ENCODE assay signal across 8 mouse cellular contexts in the genomic region with DNA sequence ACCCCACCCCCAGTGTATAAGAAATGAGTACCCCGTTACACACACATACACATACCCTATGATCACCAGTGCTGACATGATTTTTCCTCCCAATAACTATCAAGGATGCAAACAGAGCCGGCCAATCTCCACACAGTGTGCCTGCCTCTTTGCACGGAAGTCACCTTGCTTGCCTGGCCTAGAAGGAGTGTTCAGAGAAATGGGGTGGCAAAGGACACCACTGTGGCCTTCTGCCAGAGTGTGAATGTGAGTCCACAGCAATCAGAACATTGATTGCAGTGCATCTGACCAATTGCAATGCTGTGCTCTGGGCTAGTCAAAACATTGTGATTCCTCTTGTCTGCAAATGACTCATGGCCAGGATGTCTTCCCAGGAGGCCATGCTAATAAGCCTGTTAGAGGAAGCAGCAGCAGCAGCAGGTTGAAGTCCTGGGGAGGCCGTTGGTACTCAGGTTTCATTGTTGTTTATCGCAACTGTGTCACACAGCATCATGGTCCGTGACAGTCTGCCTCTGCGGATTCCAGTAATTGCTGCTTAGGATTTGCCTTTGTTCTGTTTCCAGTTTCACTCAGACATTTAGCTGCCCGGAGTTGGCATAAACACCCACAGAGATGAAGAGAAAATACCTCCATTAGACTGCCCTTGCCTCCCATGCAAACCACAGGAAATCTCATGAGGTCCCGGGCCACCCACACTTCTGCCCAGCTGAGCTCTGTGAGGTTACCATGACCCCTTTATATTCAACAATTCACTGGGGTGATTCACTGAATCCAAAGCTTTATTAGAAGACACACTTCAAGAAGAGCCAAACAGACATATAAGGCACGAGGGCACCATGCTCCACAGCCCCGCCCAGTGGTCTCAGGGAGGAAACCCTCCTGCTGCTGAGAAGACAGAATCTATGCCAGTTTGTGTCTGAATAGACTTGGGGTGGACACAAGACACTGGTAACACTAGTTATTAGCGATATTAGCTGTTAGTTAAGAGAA. TPM values are rescaled to one million over a fixed set of nuclear protein-coding genes. Genes with fewer than 3 reads are reported as not detected.
DNase-seq lines count a peak whose midpoint lies in the region; ATAC-seq lines count a peak whose summit lies in the region.

No protein-coding gene starts in this region.

- H3K36me3 ChIP-seq in neural tube, embryonic 11.5 days (ENCODE audit: control insufficient read depth, insufficient read depth, low read length): no peaks in the 10 kb centered on the region
- H3K36me3 ChIP-seq in kidney, embryonic 15.5 days: no peaks in the 10 kb centered on the region

- 47% methylated on average over 12 of the region's 12 CpGs for WGBS in neural tube, embryonic 11.5 days
- WGBS in kidney, embryonic 15.5 days: 51% methylated on average over 12 of the region's 12 CpGs

- peak; percentile 24 for DNase-seq in neural tube, embryonic 11.5 days (ENCODE audit: low spot score)
- no peak for DNase-seq in neural tube, embryonic 10.5 days (ENCODE audit: extremely low spot score, low spot score)
- DNase-seq in embryo, embryonic 10.5 days (ENCODE audit: low spot score): peak; percentile 49
- peak; percentile 77 for DNase-seq in induced T-regulatory cell, adult 2 months (ENCODE audit: low read depth)
- DNase-seq in retina, embryonic 14.5 days (ENCODE audit: low spot score): peak; percentile 60
- no peak for DNase-seq in right cerebral cortex, postnatal 4 days
- no peak for DNase-seq in layer of hippocampus, adult 8-10 months (ENCODE audit: low spot score in 2 of 2)

- H3K9ac ChIP-seq in neural tube, embryonic 11.5 days (ENCODE audit: low read length): no peak overlapping the region
- no peak overlapping the region for H3K9ac ChIP-seq in kidney, embryonic 15.5 days

- H3K4me1 ChIP-seq in neural tube, embryonic 11.5 days (ENCODE audit: control insufficient read depth, insufficient read depth, low read length): peaks cover 12% of the 10 kb centered on the region
- H3K4me1 ChIP-seq in kidney, embryonic 15.5 days: peaks cover 9% of the 10 kb centered on the region

- H3K4me3 ChIP-seq in neural tube, embryonic 11.5 days (ENCODE audit: low read depth, low read length): no peak overlapping the region
- H3K4me3 ChIP-seq in kidney, embryonic 15.5 days (replicated peaks): no peak overlapping the region

- H3K9me3 ChIP-seq in neural tube, embryonic 11.5 days (ENCODE audit: control insufficient read depth, low read length): no peaks in the 10 kb centered on the region
- H3K9me3 ChIP-seq in kidney, embryonic 15.5 days (replicated peaks): no peaks in the 10 kb centered on the region

- H3K27me3 ChIP-seq in neural tube, embryonic 11.5 days (ENCODE audit: control insufficient read depth, insufficient read depth, low read length): no peaks in the 10 kb centered on the region
- H3K27me3 ChIP-seq in kidney, embryonic 15.5 days: 0 out of 2 replicates have a peak, but pooled peaks cover 6% of the 10 kb centered on the region

- H3K4me2 ChIP-seq in neural tube, embryonic 11.5 days (ENCODE audit: low read depth): no peak overlapping the region
- H3K4me2 ChIP-seq in kidney, embryonic 15.5 days: no peak overlapping the region

- ATAC-seq in neural tube, embryonic 11.5 days (ENCODE audit: insufficient read depth, low FRiP score, low TSS enrichment): no peak
- ATAC-seq in kidney, embryonic 15.5 days (replicated peaks; ENCODE audit: low FRiP score): no peak

- H3K27ac ChIP-seq in neural tube, embryonic 11.5 days (ENCODE audit: low read depth, low read length): no peak overlapping the region
- no peak overlapping the region for H3K27ac ChIP-seq in kidney, embryonic 15.5 days

RNA-seq across cellular contexts. Expression of a gene that starts 18.8 kb away (rescaled TPM):
- 12.2 TPM in 2 replicates for polyA plus RNA-seq in neural tube, embryonic 11.5 days (2014; fragmentation: Nextera tagmentation; extraction: Ambion mirVana)
- polyA plus RNA-seq in kidney, embryonic 15.5 days (2015; fragmentation: Nextera tagmentation; extraction: Ambion mirVana): 17.0 and 18.4 TPM in 2 replicates
- total RNA-seq in layer of hippocampus, adult 8-10 months (2022): 10 to 100 TPM; 27.1 to 31.0 (median 29.0) TPM

Comparison
In these comparisons a context has a peak if more than half of its experiments do, and no peak if none do; other contexts are left out.
1. DNase-seq: peak in neural tube, embryonic 11.5 days (single experiment), embryo, embryonic 10.5 days (single experiment), induced T-regulatory cell, adult 2 months (single experiment) and retina, embryonic 14.5 days (single experiment); none in neural tube, embryonic 10.5 days (single experiment), right cerebral cortex, postnatal 4 days (single experiment) and layer of hippocampus, adult 8-10 months (0 of 2).